Comparison of ENCODE assay signal across 8 mouse cellular contexts in genomic region chr1:79859026-79859425, GRCm38 (mm10). TPM values are rescaled to one million over a fixed set of nuclear protein-coding genes. Genes with fewer than 3 reads are reported as not detected.
DNase-seq lines count a peak whose midpoint lies in the region; ATAC-seq and TF ChIP-seq lines count a peak whose summit lies in the region.

No protein-coding gene starts in this region.

- intact Hi-C loops in left cerebral cortex, postnatal 25 days (cut with DNase I): no loop called here

- peak overlapping the region; percentile 90 for H3K4me2 ChIP-seq in lung, embryonic 15.5 days
- H3K4me2 ChIP-seq in limb, embryonic 15.5 days: peak overlapping the region; percentile 82

- WGBS in lung, embryonic 15.5 days: 19% methylated on average over 4 of the region's 4 CpGs
- 16% methylated on average over 4 of the region's 4 CpGs for WGBS in limb, embryonic 15.5 days
- WGBS in small intestine, adult 2 months: 20% methylated on average over 4 of the region's 4 CpGs

- no peak for TF ChIP-seq CTCF in embryonic fibroblast, embryonic 13.5 days (IDR thresholded peaks at IDR 0.05; ENCODE audit: borderline replicate concordance, insufficient read depth, low read length)
- TF ChIP-seq CTCF in small intestine, adult 2 months (IDR thresholded peaks at IDR 0.05; ENCODE audit: extremely low read depth, insufficient read length, insufficient replicate concordance, low read depth, low read length): no peak

- DNase-seq in lung, postnatal 25 days (ENCODE audit: low spot score): no peak
- no peak for DNase-seq in left cerebral cortex, postnatal 25 days (ENCODE audit: low spot score in 2 of 2)
- DNase-seq in layer of hippocampus, adult 8-10 months (ENCODE audit: low spot score in 2 of 2): no peak
- no peak for DNase-seq in frontal cortex, adult 2 months (ENCODE audit: extremely low spot score in 1 of 2, low spot score in 1 of 2)

- peaks cover 51% of the 10 kb centered on the region for H3K4me1 ChIP-seq in lung, embryonic 15.5 days
- peaks cover 6% of the 10 kb centered on the region; the same call in 1 of the 2 replicates for H3K4me1 ChIP-seq in embryonic fibroblast, embryonic 13.5 days (ENCODE audit: control insufficient read depth, insufficient read depth, low read length)
- H3K4me1 ChIP-seq in limb, embryonic 15.5 days: peaks cover 32% of the 10 kb centered on the region
- H3K4me1 ChIP-seq in small intestine, adult 2 months (ENCODE audit: control insufficient read depth, insufficient read depth, insufficient read length, low read length): peaks cover 9% of the 10 kb centered on the region

- ATAC-seq in lung, embryonic 15.5 days (ENCODE audit: borderline replicate concordance, extremely low read depth, low FRiP score, low TSS enrichment): no peak
- ATAC-seq in limb, embryonic 15.5 days (ENCODE audit: insufficient number of reproducible peaks, low FRiP score, low TSS enrichment, low read depth): no peak

- no peaks in the 10 kb centered on the region for H3K27me3 ChIP-seq in lung, embryonic 15.5 days
- H3K27me3 ChIP-seq in limb, embryonic 15.5 days: no peaks in the 10 kb centered on the region
- H3K27me3 ChIP-seq in small intestine, adult 2 months (ENCODE audit: control insufficient read depth, insufficient read depth, low read length): peaks cover 15% of the 10 kb centered on the region

- H3K4me3 ChIP-seq in lung, embryonic 15.5 days: peak overlapping the region; percentile 80
- peak overlapping the region; percentile 27 for H3K4me3 ChIP-seq in embryonic fibroblast, embryonic 13.5 days (ENCODE audit: insufficient read depth, low read length)
- H3K4me3 ChIP-seq in limb, embryonic 15.5 days: peak overlapping the region; percentile 57
- peak overlapping the region; percentile 72 for H3K4me3 ChIP-seq in small intestine, adult 2 months (ENCODE audit: low read depth, low read length)

- peak overlapping the region; percentile 91 for H3K27ac ChIP-seq in lung, embryonic 15.5 days
- H3K27ac ChIP-seq in embryonic fibroblast, embryonic 13.5 days (ENCODE audit: insufficient read depth, low read length): no peak overlapping the region
- H3K27ac ChIP-seq in limb, embryonic 15.5 days: no peak overlapping the region
- no peak overlapping the region for H3K27ac ChIP-seq in small intestine, adult 2 months (ENCODE audit: insufficient read depth, low read depth, low read length)

- TF ChIP-seq POLR2A in embryonic fibroblast, embryonic 13.5 days (IDR thresholded peaks at IDR 0.05; ENCODE audit: low read depth, low read length): no peak
- no peak for TF ChIP-seq POLR2A in small intestine, adult 2 months (IDR thresholded peaks at IDR 0.05; ENCODE audit: low read depth, low read length)

- no peaks in the 10 kb centered on the region for H3K36me3 ChIP-seq in lung, embryonic 15.5 days
- no peaks in the 10 kb centered on the region for H3K36me3 ChIP-seq in limb, embryonic 15.5 days
- H3K36me3 ChIP-seq in small intestine, adult 2 months (ENCODE audit: control insufficient read depth, insufficient read depth, low read length): no peaks in the 10 kb centered on the region

- H3K9me3 ChIP-seq in lung, embryonic 15.5 days: no peaks in the 10 kb centered on the region
- no peaks in the 10 kb centered on the region for H3K9me3 ChIP-seq in limb, embryonic 15.5 days

- H3K9ac ChIP-seq in lung, embryonic 15.5 days: peak overlapping the region; percentile 73
- peak overlapping the region; percentile 48; the same call in 1 of the 2 replicates for H3K9ac ChIP-seq in limb, embryonic 15.5 days

RNA-seq across cellular contexts. Expression of gene Serpine2, which starts 2.0 kb away (rescaled TPM):
- polyA plus RNA-seq in lung, embryonic 15.5 days (2015; fragmentation: Nextera tagmentation; extraction: Ambion mirVana): 357 TPM in 2 replicates
- polyA plus RNA-seq in embryonic fibroblast, embryonic 13.5 days (2011; ENCODE audit: insufficient read length, low read depth, missing spikeins): 313 and 352 TPM in 2 replicates
- polyA plus RNA-seq in limb, embryonic 15.5 days (2015; fragmentation: Nextera tagmentation; extraction: Ambion mirVana): 142 and 179 TPM in 2 replicates
- 2.2 and 4.4 TPM in 2 replicates for polyA plus RNA-seq in small intestine, adult 2 months (2012; rRNA removed)
- total RNA-seq in left cerebral cortex, postnatal 25 days (2021): 100 to 1,000 TPM; 136 to 162 TPM
- total RNA-seq in layer of hippocampus, adult 8-10 months (2022): 100 to 1,000 TPM; 130 to 196 (median 160) TPM
- 198 and 207 TPM in 2 replicates for polyA plus RNA-seq in frontal cortex, adult 2 months (2012; rRNA removed)

Comparison
In these comparisons a context has a peak if more than half of its experiments do, and no peak if none do; other contexts are left out.
1. H3K4me3 ChIP-seq: peak in every context shown above with its lines; median percentile 80 in lung, embryonic 15.5 days; 72 in small intestine, adult 2 months; 57 in limb, embryonic 15.5 days; 27 in embryonic fibroblast, embryonic 13.5 days.
2. RNA of gene Serpine2, which starts 2.0 kb away (polyA plus RNA-seq): 357 TPM in lung, embryonic 15.5 days, 313 to 352 TPM in embryonic fibroblast, embryonic 13.5 days, 198 to 207 TPM in frontal cortex, adult 2 months and 142 to 179 TPM in limb, embryonic 15.5 days; 2.2 to 4.4 TPM in small intestine, adult 2 months; every median in the first group is over 10 times any median in the second.